Mouse (Mus musculus) lung, adult 2 months (tissue): ENCODE results near the gene Snrnp40.

ENCODE experiments used
- CTCF ChIP-seq: fragments of 200-500 bp; IDR thresholded peaks from 2 replicates; pipeline ENCODE4 v1.5.1; 2011; ENCODE audit warnings: mild to moderate bottlenecking, low read length, control low read depth; ENCODE audit not compliant: insufficient read depth
- POLR2A ChIP-seq: fragments of 200-500 bp; IDR thresholded peaks from 2 replicates; pipeline ENCODE4 v1.6.1; 2011; ENCODE audit warnings: low read depth, mild to moderate bottlenecking, control low read depth, low read length, borderline replicate concordance; ENCODE audit errors: extremely low read depth

GRCm38 (mm10) chr4:130359486-130360237 is at the start of gene Snrnp40, which contains the start of gene Zcchc17:
- TF ChIP-seq CTCF (no peak), POLR2A (peak; percentile 88)
